Mouse (Mus musculus): Measurements from ENCODE around the gene Noc4l.

The Noc4l gene

GRCm38 (mm10) chr5:110652719-110653648, at the start of gene Noc4l, which contains the start of gene Ddx51:
Noc4l (minus strand) TSS chr5:110653417.
Ddx51 (plus strand) TSS chr5:110653451.
- peak; percentile 94 for DNase-seq (ENCODE audit: low read depth, low spot score)

DNA sequence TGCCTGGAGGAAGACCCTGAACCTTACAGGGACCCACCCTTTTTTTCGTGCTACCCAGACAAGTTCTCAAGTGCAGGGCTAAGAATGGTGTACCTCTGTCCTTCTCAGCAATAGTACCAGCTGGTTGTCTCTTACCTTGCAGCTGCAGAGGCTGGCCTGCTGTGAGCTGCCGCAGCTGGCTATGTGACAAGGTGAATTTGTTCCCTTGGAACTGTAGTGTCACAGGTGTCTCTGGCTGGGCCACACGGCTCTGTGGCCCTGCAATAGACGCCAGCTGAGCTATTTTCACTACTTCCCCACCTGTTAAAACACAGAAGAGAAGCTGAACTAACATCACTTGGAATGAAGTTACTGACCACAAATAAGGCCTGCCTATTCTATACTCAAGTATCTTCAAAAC, 45.4 kb upstream of the Noc4l start:
- no peak for DNase-seq (ENCODE audit: low read depth, low spot score)

DNA sequence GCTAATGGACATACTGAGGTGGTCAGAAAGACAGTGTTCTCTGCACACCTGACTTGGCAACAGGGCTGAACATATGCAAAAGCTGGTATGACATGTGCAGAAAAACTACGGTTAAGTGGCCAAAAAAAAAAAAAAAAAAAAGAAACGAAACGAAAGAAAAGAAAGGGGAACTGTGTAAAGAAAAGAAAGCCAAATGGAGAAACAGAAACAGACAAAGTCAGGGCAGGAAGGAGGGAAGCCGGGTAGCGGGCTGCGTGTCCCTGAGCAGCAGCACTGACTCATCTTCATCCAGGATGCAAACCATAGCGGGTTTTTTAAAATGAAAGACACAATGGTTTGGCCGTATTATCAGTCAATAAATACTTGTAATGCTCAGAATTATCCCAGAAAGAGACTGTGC, 28.8 kb upstream of the Noc4l start:
- DNase-seq (ENCODE audit: low read depth, low spot score): no peak

GRCm38 (mm10) chr5:110665486-110666121, 12.4 kb upstream of the Noc4l start:
- DNase-seq (ENCODE audit: low read depth, low spot score): no peak

DNA sequence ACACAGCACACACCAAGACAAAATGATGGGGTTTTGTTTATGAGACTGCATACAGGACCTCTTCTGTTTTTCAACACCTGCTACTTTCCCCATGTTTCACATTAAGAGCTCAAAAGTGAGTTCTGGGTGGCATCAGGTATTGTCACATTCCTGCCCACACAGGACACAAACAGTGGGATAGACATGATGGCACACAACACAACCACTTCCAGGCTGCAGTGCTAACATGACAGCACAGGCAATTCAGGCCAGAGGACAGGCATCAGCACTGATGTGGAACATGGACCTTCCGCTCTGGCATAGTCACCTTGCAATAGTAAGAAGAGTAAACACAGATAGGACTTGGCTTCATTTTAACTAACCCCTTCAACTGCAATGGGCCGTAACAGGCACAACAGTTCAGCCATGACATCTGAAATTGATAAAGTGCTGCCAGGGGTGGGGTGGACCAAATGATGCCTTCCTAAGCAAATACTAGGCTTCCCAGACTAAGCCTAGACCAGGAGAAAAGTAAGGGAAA, 11.6 kb upstream of the Noc4l start:
- no peak for DNase-seq (ENCODE audit: low read depth, low spot score)

DNA sequence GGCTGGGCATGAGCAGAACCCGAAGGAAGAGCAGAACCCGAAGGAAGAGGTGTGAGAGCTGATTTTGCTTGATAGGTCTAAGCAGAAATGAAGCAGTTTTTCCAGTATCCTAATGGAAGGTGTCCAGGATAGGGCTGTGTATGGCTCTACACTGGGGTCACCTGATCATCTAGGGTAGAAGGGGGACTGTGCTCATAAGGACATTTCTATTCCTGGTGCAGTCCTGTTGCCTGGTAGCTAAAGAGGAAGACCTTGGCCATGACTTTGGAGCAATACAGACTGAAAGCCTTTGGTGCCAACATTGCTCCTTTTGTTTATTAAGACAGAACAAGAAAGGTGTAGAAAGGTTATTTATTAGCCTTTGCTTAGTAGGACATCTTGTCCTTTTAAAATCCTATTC, 10.8 kb upstream of the Noc4l start:
- DNase-seq (ENCODE audit: low read depth, low spot score): no peak

GRCm38 (mm10) chr5:110659682-110660081, 6.5 kb upstream of the Noc4l start:
- DNase-seq (ENCODE audit: low read depth, low spot score): no peak

GRCm38 (mm10) chr5:110653686-110654085, 469 bp upstream of the Noc4l start:
- no peak for DNase-seq (ENCODE audit: low read depth, low spot score)

GRCm38 (mm10) chr5:110646377-110646776, 6.8 kb downstream of the Noc4l start:
- DNase-seq (ENCODE audit: low read depth, low spot score): no peak

- DNase-seq (ENCODE audit: low read depth, low spot score): peak; percentile 81
Observed at GRCm38 (mm10) chr5:110639459-110639858, 13.8 kb downstream of the Noc4l start.

DNA sequence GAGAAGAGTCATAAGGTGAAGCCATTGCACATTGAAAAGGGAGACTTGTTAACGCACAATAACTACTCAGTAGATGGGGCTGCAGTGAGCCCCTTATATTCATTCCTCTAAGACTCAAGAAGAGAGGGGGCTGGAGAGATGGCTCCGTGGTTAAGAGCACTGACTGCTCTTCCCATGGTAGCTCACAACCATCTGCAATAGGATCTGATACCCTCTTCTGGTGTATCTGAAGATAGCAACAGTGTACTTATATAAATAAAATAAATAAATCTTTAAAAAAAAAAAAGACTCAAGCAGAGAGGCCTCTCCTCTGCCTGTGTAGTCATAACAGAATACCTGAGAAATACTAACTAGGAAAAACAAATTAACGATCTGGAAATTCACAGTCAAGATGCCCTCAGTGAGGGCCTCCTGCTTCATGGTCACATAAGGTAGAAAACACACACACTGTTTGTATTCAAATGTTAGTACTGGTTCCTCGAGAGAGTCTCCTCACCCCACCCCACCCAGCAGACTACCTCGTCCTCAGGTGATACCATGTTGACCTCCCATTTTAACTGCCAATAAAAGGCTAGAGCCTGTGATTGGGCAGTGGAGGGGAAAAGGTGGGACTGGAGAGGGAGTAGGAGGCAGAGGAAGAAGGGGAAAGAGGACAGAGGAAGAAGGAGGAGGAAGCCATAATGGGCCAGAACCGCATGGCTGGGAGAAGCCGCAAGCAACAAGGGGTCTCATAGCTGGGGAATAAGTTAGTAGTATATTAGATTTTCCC, 14.7 kb downstream of the Noc4l start:
- DNase-seq (ENCODE audit: low read depth, low spot score): no peak

DNA sequence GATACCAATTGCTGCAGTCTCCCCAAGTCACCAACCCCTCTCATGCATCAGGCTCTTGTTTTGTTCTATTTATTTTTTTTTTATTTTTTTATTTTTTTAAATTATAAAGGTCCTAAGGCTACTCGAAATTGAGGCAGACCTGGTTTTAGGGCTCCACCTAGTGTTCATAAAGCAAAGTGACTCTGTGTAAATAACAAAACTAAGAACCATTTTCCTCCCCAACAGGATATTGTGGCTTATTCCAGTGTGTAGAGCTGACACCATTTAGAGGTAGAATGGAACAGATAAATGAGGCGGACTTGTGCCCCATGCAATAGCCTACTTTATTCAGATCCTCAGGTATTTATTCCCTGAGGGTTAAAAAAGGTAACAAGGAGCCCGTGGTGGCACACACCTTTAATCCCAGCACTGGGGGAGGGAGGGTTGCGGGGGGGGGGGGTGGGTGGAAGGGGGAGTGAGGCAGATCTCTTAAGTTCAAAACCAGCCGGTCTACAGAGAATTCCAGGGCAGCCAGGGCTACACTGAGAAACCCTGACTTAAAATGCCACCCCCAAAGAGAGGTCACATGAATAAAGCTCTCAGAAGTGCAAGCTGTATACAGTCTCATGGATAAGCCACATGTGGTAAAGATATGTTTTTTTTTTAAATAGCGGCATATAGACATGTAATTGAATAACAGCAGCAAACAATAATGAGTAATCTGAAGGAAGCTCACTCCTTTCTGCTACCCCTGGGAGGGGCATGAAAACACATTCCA, 17.1 kb downstream of the Noc4l start:
- DNase-seq (ENCODE audit: low read depth, low spot score): no peak

DNA sequence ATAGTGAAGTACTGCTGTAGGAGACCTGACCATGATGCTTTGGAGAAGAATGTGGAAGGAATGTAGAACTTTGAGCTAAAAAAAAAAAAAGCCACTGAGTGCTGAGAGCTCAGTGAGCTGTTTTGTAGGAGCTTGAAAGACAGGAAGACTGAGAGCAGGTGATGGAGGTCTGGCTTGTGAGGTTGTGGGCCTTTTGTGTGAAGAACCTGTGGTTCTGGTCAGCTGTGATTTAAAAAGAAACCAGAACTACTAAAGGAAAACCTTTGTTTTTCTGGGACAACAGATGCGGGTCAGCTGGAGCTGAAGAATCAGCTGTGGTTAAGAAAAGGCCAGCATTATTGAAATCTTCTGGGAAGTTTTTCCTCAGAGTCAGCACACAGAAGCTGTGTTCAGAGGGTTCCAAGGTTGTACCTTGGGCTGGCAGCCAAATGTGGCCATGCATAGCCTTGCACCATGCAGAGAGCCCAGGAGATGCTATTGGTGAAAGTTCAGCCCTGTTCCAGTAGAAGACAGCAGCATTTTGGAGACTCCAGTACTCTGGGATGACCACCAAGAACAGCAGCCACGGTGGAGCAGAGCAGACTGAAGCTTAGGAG, 23.6 kb downstream of the Noc4l start:
- DNase-seq (ENCODE audit: low read depth, low spot score): no peak

- no peak for DNase-seq (ENCODE audit: low read depth, low spot score)
Observed at GRCm38 (mm10) chr5:110628156-110628555, 25.1 kb downstream of the Noc4l start.

GRCm38 (mm10) chr5:110627351-110627750, 25.9 kb downstream of the Noc4l start:
- DNase-seq (ENCODE audit: low read depth, low spot score): no peak

- DNase-seq (ENCODE audit: low read depth, low spot score): no peak
Observed at GRCm38 (mm10) chr5:110624319-110624718, 28.9 kb downstream of the Noc4l start.

DNA sequence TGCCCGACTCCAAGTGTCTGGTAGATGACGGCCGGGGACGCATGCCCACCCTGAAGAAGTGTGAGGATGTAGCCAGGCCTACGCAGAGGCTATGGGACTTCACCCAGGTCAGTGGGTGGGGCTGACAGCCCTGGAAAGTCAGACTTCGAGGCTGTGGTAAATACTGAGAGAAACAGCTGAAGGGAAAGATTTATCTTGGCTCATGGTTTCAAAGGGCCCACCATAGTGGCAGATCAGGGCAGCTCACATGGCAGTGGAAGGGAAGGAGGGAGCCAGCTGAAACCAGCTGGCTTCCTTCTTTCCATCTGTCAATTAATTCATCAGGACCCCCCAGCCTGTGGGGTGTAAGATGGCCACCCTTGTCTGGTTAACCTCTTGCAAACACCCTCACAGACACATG, 34.0 kb downstream of the Noc4l start:
- no peak for DNase-seq (ENCODE audit: low read depth, low spot score)

DNA sequence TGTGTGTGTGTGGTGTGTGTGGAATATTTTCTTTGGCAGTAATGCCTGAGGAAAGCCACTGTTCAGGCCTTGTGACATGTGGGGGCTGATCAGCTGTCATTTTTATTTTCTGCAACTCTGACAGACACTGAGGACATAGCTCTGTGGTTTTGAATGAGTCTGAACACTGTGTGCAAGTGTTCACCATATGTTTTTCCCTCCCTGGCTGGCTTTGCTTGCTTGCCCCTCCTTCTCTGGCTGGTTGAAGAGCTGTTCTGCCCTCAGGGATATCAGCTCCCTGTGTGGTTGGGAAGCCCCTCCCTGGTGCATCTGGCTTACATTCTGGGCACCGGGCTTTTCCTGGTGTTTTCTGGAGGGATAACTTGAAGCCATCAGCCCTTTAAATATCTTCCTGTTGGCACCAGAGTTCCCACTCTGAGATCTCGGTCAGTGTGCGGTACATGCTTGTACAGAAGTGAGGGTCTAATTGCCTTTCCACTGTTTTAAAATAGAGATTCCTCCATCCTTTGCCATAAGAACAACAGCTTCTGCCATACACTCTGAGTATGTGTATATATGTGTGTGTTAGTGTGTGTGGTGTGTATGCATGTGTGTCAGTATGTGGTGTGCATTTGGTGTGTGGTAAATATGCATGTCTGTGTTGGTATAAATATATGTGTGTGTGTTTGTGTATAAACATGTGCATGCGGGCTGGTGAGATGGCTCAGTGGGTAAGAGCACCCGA, 41.6 kb downstream of the Noc4l start:
- DNase-seq (ENCODE audit: low read depth, low spot score): peak; percentile 66

GRCm38 (mm10) chr5:110610484-110610883, 42.7 kb downstream of the Noc4l start:
- no peak for DNase-seq (ENCODE audit: low read depth, low spot score)

- DNase-seq (ENCODE audit: low read depth, low spot score): no peak
Observed at GRCm38 (mm10) chr5:110609868-110610267, 43.3 kb downstream of the Noc4l start.
